Mouse (Mus musculus) myocyte (in vitro differentiated cells): ENCODE results near the gene Man1b1. TPM values are rescaled to one million over a fixed set of nuclear protein-coding genes. Genes with fewer than 3 reads are reported as not detected.

Source experiments
- H3K27me3 ChIP-seq: one replicate; pipeline ENCODE4 v1.6.1; 2011; ENCODE audit not compliant: control insufficient read depth, insufficient read depth, insufficient read length
- H3K36me3 ChIP-seq: one replicate; pipeline ENCODE4 v1.6.1; 2011; ENCODE audit not compliant: control insufficient read depth, insufficient read depth
- H3K4me2 ChIP-seq: one replicate; pipeline ENCODE4 v1.6.1; 2011; ENCODE audit warnings: low read depth, control low read depth
- H3K4me3 ChIP-seq: one replicate; pipeline ENCODE4 v1.5.1; 2011; ENCODE audit warnings: mild to moderate bottlenecking, control low read depth, moderate library complexity
- H3K79me2 ChIP-seq: one replicate; pipeline ENCODE4 v1.6.1; 2011; ENCODE audit not compliant: control insufficient read depth, insufficient read depth
- H3ac ChIP-seq: one replicate; pipeline ENCODE4 v1.6.1; 2011; ENCODE audit not compliant: control insufficient read depth, insufficient read length
- CEBPB ChIP-seq: IDR thresholded peaks from 2 replicates; pipeline ENCODE4 v1.6.1; 2011; ENCODE audit warnings: mild to moderate bottlenecking, moderate library complexity; ENCODE audit not compliant: poor library complexity, insufficient read depth, severe bottlenecking
- E2F4 ChIP-seq: IDR thresholded peaks from one replicate; pipeline ENCODE4 v1.6.1; 2011; ENCODE audit warnings: mild to moderate bottlenecking, control low read depth, moderate library complexity; ENCODE audit not compliant: insufficient read depth
- MAX ChIP-seq: IDR thresholded peaks from one replicate; pipeline ENCODE4 v1.6.1; 2011; ENCODE audit warnings: low read depth, mild to moderate bottlenecking, control low read depth
- MYOD1 ChIP-seq, 3 experiments: IDR thresholded peaks; one replicate each; pipeline ENCODE4 v1.6.1; 2011; ENCODE audit warnings: control low read depth in 2 of 3, low read depth in 2 of 3, mild to moderate bottlenecking in 2 of 3, moderate library complexity in 1 of 3; ENCODE audit not compliant: insufficient read length in 2 of 3, control insufficient read depth in 1 of 3
- MYOG ChIP-seq, 3 experiments: IDR thresholded peaks; one replicate each; pipeline ENCODE4 v1.6.1; 2011; ENCODE audit warnings: control low read depth in 2 of 3, low read depth in 2 of 3, mild to moderate bottlenecking in 2 of 3; ENCODE audit not compliant: insufficient read length in 2 of 3, control insufficient read depth in 1 of 3, insufficient read depth in 1 of 3
- POLR2A ChIP-seq: IDR thresholded peaks from one replicate; pipeline ENCODE4 v1.6.1; 2011; ENCODE audit warnings: low read depth, mild to moderate bottlenecking, control low read depth, moderate library complexity; ENCODE audit not compliant: insufficient read length
- POLR2AphosphoS2 ChIP-seq: IDR thresholded peaks from one replicate; pipeline ENCODE4 v1.6.1; 2011; ENCODE audit warnings: low read depth, control low read depth; ENCODE audit not compliant: insufficient read length
- REST ChIP-seq: IDR thresholded peaks from one replicate; pipeline ENCODE4 v1.6.1; 2011; ENCODE audit warnings: mild to moderate bottlenecking, control low read depth, moderate library complexity; ENCODE audit not compliant: insufficient read depth, insufficient read length
- SRF ChIP-seq: IDR thresholded peaks from one replicate; pipeline ENCODE4 v1.6.1; 2011; ENCODE audit warnings: low read depth; ENCODE audit not compliant: control insufficient read depth, insufficient read length
- TCF12 ChIP-seq: IDR thresholded peaks from one replicate; pipeline ENCODE4 v1.6.1; 2011; ENCODE audit warnings: mild to moderate bottlenecking, control low read depth; ENCODE audit not compliant: poor library complexity, insufficient read depth, severe bottlenecking
- TCF3 ChIP-seq: IDR thresholded peaks from one replicate; pipeline ENCODE4 v1.6.1; 2011; ENCODE audit warnings: low read depth, control low read depth; ENCODE audit not compliant: insufficient read length
- USF1 ChIP-seq: IDR thresholded peaks from one replicate; pipeline ENCODE4 v1.6.1; 2011; ENCODE audit warnings: low read depth, mild to moderate bottlenecking, control low read depth, moderate library complexity
- polyA plus RNA-seq: library from polyadenylated mRNA; unstranded; fragments of >200 nt; fragmentation: generic; extraction: Trizol; gene quantifications from one replicate; pipeline ENCODE4 v1.2.1, GENCODE M21; 2012; ENCODE audit warnings: missing spikeins

The Man1b1 gene
- polyA plus RNA-seq, 1 experiment = 46.3 TPM

DNA sequence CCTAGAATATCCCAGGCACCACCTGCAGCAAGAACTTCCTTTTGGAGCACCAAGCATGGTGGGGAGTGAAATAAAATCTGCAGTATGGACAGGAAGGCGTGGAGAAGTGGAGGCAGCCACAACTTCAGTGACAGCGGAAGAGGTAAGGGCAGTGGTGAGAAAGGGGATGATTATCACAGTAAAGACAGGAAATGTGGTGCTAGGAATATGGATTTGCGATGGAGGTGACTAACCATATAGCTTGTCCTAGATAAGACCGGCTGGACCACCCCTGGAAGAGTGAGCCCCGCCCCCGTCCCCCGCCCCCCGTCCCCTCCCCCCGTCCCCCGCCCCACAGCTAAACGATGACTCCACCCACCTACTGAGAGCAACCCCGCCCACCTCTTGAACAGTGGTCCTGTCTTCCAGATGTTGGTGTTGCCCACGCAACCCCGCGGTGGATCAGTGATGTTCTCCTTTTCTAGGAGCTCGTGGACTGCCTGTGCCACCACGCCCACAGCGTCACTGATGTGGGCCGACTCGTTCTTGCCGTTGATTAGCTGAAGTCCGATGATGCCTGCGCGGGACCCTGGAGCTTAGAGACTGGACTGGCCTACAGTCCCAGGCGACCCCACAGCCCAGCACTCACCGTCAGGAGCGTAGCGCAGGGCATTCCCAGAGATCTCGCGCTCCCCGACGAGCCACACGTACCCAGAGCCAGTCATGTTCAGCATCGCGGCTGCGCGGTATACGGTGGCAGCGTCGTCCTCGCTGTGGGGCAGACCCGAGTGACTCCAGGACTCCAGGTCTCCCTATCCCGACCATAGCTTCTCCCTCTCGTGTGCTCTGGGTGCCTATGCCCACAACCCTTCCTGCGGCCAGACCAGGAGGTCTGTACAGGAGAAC is 27.2 kb upstream of the Man1b1 start:
- Histone ChIP-seq H3K79me2 (no peaks in the 10 kb centered on the region), H3K4me3 (no peak overlapping the region), H3K27me3 (peaks cover 43% of the 10 kb centered on the region), H3ac (no peak overlapping the region), H3K4me2 (peak overlapping the region; percentile 60), H3K36me3 (no peaks in the 10 kb centered on the region)
- TF ChIP-seq TCF12 = no peak
- TF ChIP-seq E2F4 = no peak
- no peak for TF ChIP-seq MAX
- TF ChIP-seq SRF = no peak
- TF ChIP-seq MYOG (IDR thresholded peaks at IDR 0.05; ENCODE audit: control insufficient read depth in 1 of 3, insufficient read depth in 1 of 3, insufficient read length in 2 of 3, low read depth in 2 of 3) = no peak

- Histone ChIP-seq H3K4me2 (peak overlapping the region; percentile 60), H3K4me3 (no peak overlapping the region), H3K27me3 (peaks cover 51% of the 10 kb centered on the region), H3ac (no peak overlapping the region), H3K36me3 (no peaks in the 10 kb centered on the region), H3K79me2 (no peaks in the 10 kb centered on the region)
- TF ChIP-seq POLR2AphosphoS2 (no peak), TCF3 (no peak), SRF (no peak), CEBPB (no peak), USF1 (no peak), REST (no peak), MYOG (IDR thresholded peaks at IDR 0.05; ENCODE audit: control insufficient read depth in 1 of 3, insufficient read depth in 1 of 3, insufficient read length in 2 of 3, low read depth in 2 of 3) (no peak), POLR2A (no peak), TCF12 (no peak), E2F4 (no peak), MAX (no peak), MYOD1 (IDR thresholded peaks at IDR 0.05; ENCODE audit: control insufficient read depth in 1 of 3, insufficient read length in 2 of 3, low read depth in 2 of 3) (no peak)
Observed at GRCm38 (mm10) chr2:25305587-25306359, 26.4 kb upstream of the Man1b1 start.

DNA sequence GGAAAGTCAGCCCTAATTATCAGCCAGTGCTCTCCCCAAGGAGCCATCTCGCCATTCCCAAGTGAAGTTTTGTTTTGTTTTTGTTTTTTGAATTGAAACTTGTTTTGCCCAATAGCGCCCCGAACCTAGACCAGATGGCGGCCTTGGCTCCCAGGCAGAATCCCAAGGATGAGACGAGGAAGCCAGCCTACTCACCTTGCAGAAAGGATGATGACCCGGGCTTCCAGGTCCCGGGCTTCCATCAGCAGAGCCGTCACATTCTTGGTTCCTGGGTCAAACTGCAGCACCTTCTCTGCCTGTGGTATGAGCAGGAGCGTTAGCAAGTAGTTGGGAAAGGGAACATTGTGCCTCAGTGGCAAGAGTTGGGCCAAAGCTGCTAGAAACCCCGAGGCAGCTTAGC is 22.0 kb upstream of the Man1b1 start:
- Histone ChIP-seq H3K79me2 (no peaks in the 10 kb centered on the region), H3K36me3 (no peaks in the 10 kb centered on the region), H3K4me3 (no peak overlapping the region), H3K4me2 (no peak overlapping the region), H3K27me3 (peaks cover 57% of the 10 kb centered on the region), H3ac (no peak overlapping the region)
- TF ChIP-seq MYOD1 (IDR thresholded peaks at IDR 0.05; ENCODE audit: control insufficient read depth in 1 of 3, insufficient read length in 2 of 3, low read depth in 2 of 3) (no peak), POLR2AphosphoS2 (no peak), CEBPB (no peak), E2F4 (no peak), TCF3 (no peak), POLR2A (no peak), SRF (no peak), TCF12 (no peak), MYOG (IDR thresholded peaks at IDR 0.05; ENCODE audit: control insufficient read depth in 1 of 3, insufficient read depth in 1 of 3, insufficient read length in 2 of 3, low read depth in 2 of 3) (no peak), REST (no peak), MAX (no peak), USF1 (no peak)

GRCm38 (mm10) chr2:25310969-25311368 is 21.2 kb upstream of the Man1b1 start:
- TF ChIP-seq MYOD1 (IDR thresholded peaks at IDR 0.05; ENCODE audit: control insufficient read depth in 1 of 3, insufficient read length in 2 of 3, low read depth in 2 of 3) = peak in 1 of 3 experiments; percentile 37
- no peak for TF ChIP-seq MYOG (IDR thresholded peaks at IDR 0.05; ENCODE audit: control insufficient read depth in 1 of 3, insufficient read depth in 1 of 3, insufficient read length in 2 of 3, low read depth in 2 of 3)
- Histone ChIP-seq H3K27me3 (peaks cover 50% of the 10 kb centered on the region), H3K4me3 (no peak overlapping the region)

More at GRCm38 (mm10) chr2:25310969-25311368, 21.2 kb upstream of the Man1b1 start:
- no peaks in the 10 kb centered on the region for H3K36me3 ChIP-seq
- no peak overlapping the region for H3ac ChIP-seq
- no peaks in the 10 kb centered on the region for H3K79me2 ChIP-seq
- H3K4me2 ChIP-seq = peak overlapping the region; percentile 12
